Mouse (Mus musculus): ENCODE results near the gene Ifnb1.
"Not testable (repeated sequence)": the region's sequence is repeated elsewhere in the genome, so short reads cannot be mapped to it uniquely, and the experiment has no call there.

Ifnb1 gene

GRCm38 (mm10) chr4:88522674-88523073 is at the start of gene Ifnb1:
Gene Ifnb1, minus strand, starts transcription at chr4:88522774.
- DNase-seq = no peak

- DNase-seq = no peak
These were observed 49.1 kb upstream of the Ifnb1 start, which contains the start of gene Ifna14 for GRCm38 (mm10) chr4:88571698-88572097. Gene Ifna14, minus strand, starts transcription at chr4:88571798.

GRCm38 (mm10) chr4:88561791-88562190 is 39.2 kb upstream of the Ifnb1 start:
- no peak for DNase-seq

DNA sequence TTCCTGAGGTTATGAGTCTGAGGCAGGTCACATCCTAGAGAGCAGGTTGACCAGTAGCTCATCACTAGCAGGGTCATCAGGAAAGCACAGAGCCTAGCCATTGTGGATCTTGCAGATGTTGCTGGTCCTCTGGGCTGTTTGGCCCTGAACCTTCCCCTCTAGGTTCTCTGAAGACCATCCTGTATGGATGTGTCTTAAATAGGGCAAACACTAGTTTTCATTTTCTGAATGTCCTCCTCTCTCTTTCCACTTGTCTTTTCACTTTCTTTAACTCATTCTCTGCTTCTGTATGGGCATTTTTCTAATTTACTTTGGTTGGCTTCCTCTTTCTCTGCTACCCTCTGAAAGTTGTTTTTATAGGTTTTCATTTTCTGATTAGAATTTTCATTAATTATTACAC is 35.6 kb upstream of the Ifnb1 start, which contains the start of gene Ifna15:
Gene Ifna15 (minus strand): TSS at position 101 of the 400 bp plus-strand sequence.
- not testable (repeated sequence) for DNase-seq

DNA sequence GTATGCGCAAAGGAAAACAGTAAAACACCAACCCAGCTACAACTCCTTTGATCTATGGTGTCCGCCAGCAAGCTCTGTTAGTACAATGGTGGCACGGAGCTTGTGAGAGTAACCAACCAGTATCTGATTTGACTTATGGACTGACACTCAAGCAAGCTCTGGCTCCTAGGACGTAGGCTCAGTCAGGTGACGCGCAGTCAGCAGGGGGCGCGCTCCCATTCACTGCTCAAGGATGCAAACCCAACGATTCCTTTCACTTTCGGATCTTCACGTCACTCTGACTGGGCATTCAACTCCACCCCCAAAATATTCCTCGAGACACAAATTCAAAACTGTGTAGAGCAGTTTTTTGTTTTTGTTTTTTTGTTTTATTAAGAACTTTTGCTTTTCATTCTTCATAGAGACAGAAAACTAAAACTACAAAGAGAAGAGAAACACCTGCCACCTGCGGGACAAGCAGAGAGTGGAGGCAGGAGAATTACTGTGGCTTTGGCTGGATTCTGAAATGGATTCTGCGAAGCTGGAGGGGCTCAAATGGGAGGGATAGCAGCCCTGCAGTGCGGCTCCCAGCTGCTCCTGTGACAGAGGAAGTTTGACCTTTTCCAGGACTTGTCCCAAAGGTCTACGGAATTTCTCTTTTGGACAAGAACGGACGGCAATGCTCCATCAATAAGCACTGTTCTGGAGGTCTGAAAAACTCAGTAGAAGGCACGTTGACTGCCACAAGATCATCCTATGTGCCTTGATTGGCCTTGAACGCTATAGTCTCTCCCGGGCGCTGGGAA is 27.8 kb upstream of the Ifnb1 start:
- peak; percentile 66 for DNase-seq

GRCm38 (mm10) chr4:88547986-88548385 is 25.4 kb upstream of the Ifnb1 start:
- DNase-seq = no peak

DNA sequence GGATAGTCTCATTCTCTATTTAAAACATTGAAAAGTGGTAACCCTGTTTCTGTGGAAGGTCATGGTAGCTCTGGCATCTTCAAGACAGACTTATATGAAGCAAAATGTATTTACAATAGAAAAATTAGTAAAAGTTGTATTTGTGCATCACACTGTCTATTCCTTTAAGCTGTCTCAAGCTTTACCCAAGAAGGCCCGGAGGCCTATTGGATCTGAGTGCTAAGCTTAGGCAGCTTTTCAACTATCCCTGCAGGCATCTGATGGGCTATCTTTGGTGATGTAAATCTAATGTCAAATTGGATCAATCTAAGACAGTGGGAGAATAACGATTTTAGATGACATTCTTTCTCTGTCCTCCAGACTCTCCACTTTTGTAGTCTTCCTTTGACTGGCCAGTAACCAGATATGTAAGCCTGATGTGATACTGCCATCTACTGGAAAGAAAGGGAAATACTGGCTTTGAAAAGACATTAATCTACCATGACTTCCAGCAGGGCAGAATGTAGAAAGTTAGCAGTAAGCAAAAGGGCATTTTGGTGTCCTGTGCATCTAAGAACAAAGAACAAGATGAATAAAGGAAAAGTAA is 21.2 kb upstream of the Ifnb1 start:
- no peak for DNase-seq

GRCm38 (mm10) chr4:88537328-88537727 is 14.8 kb upstream of the Ifnb1 start:
- no peak for DNase-seq

- DNase-seq = no peak
These were observed 14.1 kb upstream of the Ifnb1 start for GRCm38 (mm10) chr4:88536640-88537039.

DNA sequence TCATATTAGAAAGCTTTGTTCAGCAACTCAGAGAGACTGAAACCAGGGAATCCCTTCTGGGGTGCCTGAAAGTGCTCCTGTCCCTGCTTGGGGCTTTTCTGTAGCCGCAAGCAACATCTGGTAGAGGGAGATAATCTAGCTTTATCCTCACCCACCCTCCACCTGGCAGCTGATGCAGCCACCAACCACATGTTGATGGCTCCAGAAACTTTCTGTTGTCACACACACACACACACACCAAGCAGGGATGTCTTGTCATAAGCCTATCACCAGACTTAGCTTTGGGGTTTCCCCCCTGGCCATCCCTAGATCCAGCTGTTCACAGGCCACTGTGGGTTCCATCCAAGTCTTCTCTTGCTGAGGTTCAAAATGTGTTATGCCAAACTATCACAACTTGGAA is 13.2 kb upstream of the Ifnb1 start:
- no peak for DNase-seq

GRCm38 (mm10) chr4:88534903-88535302 is 12.3 kb upstream of the Ifnb1 start:
- DNase-seq = no peak

DNA sequence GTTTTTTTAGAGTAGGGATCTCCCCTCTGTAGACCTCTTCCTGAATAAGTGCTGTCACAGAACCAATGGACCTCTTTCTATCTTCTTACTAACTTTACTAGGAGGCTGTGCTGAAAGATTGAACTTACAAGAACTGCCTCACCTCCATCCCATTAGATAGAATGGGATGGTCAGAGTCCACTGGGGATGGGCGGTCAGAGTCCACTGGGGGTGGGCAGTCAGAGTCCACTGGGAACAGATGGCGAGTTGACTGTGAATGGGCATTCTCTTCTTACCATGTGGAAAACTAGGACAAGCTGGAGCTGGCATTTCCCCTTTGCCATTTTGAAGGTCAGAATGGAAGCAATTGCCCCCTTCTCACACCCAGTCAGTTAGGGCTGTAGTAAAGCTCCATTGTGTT is 10.9 kb upstream of the Ifnb1 start:
- no peak for DNase-seq

DNA sequence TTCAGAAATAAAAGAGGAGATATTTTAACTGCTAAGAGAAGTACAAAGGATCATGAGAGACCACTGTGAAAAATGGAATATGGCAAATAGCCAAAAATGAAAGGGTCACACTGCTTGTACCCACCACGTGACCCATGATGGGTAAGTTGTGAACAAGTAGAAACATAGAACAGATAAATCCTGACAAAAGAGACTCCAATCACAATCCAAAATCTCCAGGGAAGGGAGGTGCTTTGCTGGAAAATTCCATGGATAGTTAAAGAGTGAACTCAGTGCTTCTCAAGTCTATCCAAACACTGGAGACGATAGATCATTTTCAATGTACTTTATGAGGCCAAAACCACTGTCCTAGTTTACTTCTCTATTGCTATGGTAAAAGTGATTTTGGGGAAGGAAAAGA is 8.3 kb upstream of the Ifnb1 start:
- DNase-seq = no peak

- no peak for DNase-seq
These were observed 7.7 kb upstream of the Ifnb1 start for GRCm38 (mm10) chr4:88530271-88530670.

GRCm38 (mm10) chr4:88526379-88527049 is 3.9 kb upstream of the Ifnb1 start:
- no peak for DNase-seq

DNA sequence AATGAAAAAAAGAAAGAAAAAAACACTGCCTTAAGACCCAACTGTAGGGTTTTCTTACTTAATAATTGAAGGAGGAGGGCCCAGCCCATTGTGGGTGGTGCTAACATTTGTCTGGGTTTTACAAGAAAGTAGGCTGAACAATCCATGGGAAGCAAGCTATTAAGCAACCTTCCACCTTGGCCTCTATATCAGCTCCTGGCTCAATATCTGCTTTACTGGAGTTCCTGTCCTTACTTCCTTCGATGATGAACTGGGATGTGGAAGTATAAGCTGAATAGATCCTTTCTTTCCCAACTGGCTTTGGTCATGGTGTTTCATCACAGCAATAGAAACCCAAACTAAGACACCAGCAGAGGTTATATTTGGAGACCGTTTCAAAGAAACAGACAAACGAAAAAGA is 2.8 kb upstream of the Ifnb1 start:
- DNase-seq = no peak

GRCm38 (mm10) chr4:88523241-88523640 is 667 bp upstream of the Ifnb1 start:
- no peak for DNase-seq

GRCm38 (mm10) chr4:88517957-88518356 is 4.6 kb downstream of the Ifnb1 start:
- no peak for DNase-seq

DNA sequence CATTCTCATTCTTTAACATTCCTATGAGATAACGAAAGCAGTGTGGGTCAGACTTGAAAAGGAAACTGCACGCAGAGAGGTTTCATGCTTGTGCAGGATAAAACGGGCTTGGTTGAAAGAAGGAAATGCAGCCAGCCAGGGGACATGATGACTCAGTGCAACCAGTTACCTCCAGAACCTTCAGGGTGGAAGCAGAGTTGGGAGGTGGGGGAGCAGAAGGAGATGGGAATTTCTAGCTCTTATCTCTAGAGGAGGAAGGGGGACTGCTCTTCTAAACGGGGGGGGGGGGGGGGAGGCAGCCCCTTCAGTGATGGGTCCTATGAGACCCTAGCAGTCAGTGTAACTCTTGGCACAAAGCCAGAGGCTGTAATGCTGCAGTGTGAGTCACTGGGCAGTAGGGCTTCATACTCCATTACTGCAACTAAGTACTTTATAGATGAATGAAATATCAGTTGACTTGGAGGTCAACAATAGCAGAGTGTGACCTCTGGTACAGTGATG is 6.8 kb downstream of the Ifnb1 start:
- no peak for DNase-seq

DNA sequence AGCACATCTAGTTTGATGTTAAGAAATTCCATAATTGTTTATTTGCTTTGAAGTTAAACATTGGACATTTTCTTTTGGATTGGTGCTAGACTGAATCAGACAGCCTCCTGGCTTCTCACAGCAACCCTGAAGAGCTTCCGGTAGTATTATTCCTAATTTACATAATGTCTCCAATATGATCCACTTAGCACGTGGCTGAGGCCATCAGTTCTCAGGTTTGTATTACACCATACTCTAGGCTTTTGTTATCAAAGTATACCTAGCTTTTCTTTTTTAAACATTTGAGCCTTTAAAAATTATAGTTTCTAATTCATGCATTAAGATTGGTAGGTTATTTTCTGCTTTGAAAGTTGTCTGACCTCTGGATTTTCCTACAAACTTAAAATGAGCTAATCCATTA is 7.3 kb downstream of the Ifnb1 start:
- no peak for DNase-seq

DNA sequence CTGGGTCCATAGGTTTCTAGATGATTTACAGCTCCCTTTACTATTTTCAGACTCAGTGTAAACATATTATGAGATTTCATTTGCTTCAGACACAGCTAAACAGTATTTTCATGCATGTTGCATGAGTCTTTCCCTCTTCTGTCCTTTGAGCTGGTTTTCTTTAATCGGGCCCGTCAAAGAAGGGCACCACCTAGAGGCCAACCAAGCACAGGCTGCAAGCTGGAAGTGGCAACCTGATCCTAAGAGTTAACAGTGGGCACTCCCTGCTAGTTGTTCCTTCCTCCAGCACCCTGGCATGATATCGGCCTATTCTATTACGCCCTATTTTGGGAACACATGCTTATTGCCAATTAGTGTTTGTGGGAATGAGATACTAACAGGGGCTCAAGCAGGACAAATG is 8.2 kb downstream of the Ifnb1 start:
- peak; percentile 59 for DNase-seq

DNA sequence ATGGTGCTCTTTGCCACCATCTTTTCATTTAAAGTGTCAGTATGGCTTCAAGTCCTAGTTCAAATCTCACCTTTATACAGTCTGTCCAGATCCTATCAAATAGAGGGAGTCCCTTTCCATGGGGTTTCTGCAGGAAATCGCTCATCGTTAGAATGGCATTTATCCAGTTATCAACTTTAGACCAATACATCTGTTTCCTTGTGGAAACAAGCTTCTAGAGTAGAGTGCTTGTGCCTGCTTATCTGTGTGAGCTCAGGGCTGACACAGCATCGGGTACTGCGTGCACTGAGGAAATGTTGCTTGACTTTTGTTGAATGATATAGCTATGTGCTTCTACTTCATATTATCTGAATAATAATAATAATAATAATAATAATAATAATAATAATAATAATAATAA is 8.8 kb downstream of the Ifnb1 start:
- no peak for DNase-seq

- DNase-seq = no peak
These were observed 18.8 kb downstream of the Ifnb1 start for GRCm38 (mm10) chr4:88503753-88504152.

GRCm38 (mm10) chr4:88501247-88501646 is 21.3 kb downstream of the Ifnb1 start:
- DNase-seq = no peak
